Mouse (Mus musculus): Measurements from ENCODE around the gene Capn2. TPM values are rescaled to one million over a fixed set of nuclear protein-coding genes. Genes with fewer than 3 reads are reported as not detected.

The Capn2 gene
- polyA plus RNA-seq, 1 experiment = 2.4 TPM

DNA sequence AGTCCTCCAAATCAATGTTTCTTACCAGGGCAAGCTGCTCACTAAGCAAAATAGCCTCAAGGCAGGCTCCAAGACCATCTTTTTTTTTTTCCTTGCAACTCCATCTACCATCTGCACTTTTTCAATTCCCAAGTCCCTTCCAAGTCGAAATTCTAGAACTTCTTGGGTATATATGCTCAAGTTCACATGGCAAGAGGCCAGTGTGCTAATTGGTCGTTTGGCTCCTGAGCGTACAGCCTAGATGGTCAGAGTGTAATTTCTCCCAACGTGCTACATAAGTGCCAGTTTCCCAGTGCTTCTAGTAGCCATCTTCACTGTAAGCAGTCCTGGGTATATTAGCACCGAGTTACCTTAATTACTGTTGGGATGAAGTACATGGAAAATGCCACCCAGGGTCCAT, 5.6 kb upstream of the Capn2 start:
- Histone ChIP-seq H3K27me3 (ENCODE audit: control insufficient read depth, insufficient read depth, low read length) (no peaks in the 10 kb centered on the region), H3K4me3 (ENCODE audit: control insufficient read depth, low read depth, low read length) (no peak overlapping the region), H3K4me1 (ENCODE audit: control insufficient read depth, insufficient read depth, low read length) (peaks cover 2% of the 10 kb centered on the region), H3K27ac (ENCODE audit: control insufficient read depth, insufficient read depth, low read depth, low read length) (no peak overlapping the region), H3K36me3 (ENCODE audit: control insufficient read depth, insufficient read depth, low read length) (no peaks in the 10 kb centered on the region)
- TF ChIP-seq CTCF (IDR thresholded peaks at IDR 0.05; ENCODE audit: control insufficient read depth, insufficient read depth, insufficient replicate concordance, low read depth, low read length) (no peak), POLR2A (IDR thresholded peaks at IDR 0.05; ENCODE audit: control insufficient read depth, low read depth, low read length) (no peak)

GRCm38 (mm10) chr1:182520938-182521500, 3.6 kb upstream of the Capn2 start:
- TF ChIP-seq POLR2A (IDR thresholded peaks at IDR 0.05; ENCODE audit: control insufficient read depth, low read depth, low read length) = no peak
- TF ChIP-seq CTCF (IDR thresholded peaks at IDR 0.05; ENCODE audit: control insufficient read depth, insufficient read depth, insufficient replicate concordance, low read depth, low read length) = no peak
- Histone ChIP-seq H3K4me1 (ENCODE audit: control insufficient read depth, insufficient read depth, low read length) (peaks cover 2% of the 10 kb centered on the region), H3K27me3 (ENCODE audit: control insufficient read depth, insufficient read depth, low read length) (peaks cover 4% of the 10 kb centered on the region; the same call in 1 of the 2 replicates), H3K36me3 (ENCODE audit: control insufficient read depth, insufficient read depth, low read length) (no peaks in the 10 kb centered on the region), H3K4me3 (ENCODE audit: control insufficient read depth, low read depth, low read length) (no peak overlapping the region), H3K27ac (ENCODE audit: control insufficient read depth, insufficient read depth, low read depth, low read length) (no peak overlapping the region)

- Histone ChIP-seq H3K4me3 (ENCODE audit: control insufficient read depth, low read depth, low read length) (no peak overlapping the region), H3K4me1 (ENCODE audit: control insufficient read depth, insufficient read depth, low read length) (peaks cover 2% of the 10 kb centered on the region), H3K27ac (ENCODE audit: control insufficient read depth, insufficient read depth, low read depth, low read length) (no peak overlapping the region), H3K36me3 (ENCODE audit: control insufficient read depth, insufficient read depth, low read length) (no peaks in the 10 kb centered on the region), H3K27me3 (ENCODE audit: control insufficient read depth, insufficient read depth, low read length) (peaks cover 4% of the 10 kb centered on the region; the same call in 1 of the 2 replicates)
- no peak for TF ChIP-seq POLR2A (IDR thresholded peaks at IDR 0.05; ENCODE audit: control insufficient read depth, low read depth, low read length)
- TF ChIP-seq CTCF (IDR thresholded peaks at IDR 0.05; ENCODE audit: control insufficient read depth, insufficient read depth, insufficient replicate concordance, low read depth, low read length) = no peak
Observed at GRCm38 (mm10) chr1:182520091-182520937, 2.9 kb upstream of the Capn2 start.

DNA sequence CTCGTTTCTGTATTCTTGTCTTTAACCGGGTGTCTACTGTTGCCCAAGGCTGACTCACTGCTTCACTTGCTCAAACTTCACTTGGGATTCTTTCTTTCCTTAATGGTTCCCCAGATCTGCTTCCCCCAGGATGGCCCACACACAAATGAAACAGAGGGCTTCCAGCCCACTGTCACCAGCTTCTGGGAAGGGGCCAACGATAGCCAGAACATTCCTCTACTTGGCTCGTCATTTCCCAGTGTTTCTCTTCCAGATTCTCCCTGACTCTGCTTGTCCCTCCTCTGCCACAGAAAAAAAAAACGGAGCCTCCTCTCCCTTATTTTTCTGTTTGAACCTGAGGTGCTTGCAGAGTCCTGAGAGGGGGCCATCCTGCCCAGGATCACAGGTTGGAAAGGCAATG, 1.9 kb upstream of the Capn2 start:
- no peak overlapping the region for H3K27ac ChIP-seq (ENCODE audit: control insufficient read depth, insufficient read depth, low read depth, low read length)
- no peaks in the 10 kb centered on the region for H3K36me3 ChIP-seq (ENCODE audit: control insufficient read depth, insufficient read depth, low read length)
- no peak for TF ChIP-seq CTCF (IDR thresholded peaks at IDR 0.05; ENCODE audit: control insufficient read depth, insufficient read depth, insufficient replicate concordance, low read depth, low read length)
- no peak for TF ChIP-seq POLR2A (IDR thresholded peaks at IDR 0.05; ENCODE audit: control insufficient read depth, low read depth, low read length)
- no peak overlapping the region for H3K4me3 ChIP-seq (ENCODE audit: control insufficient read depth, low read depth, low read length)
- H3K27me3 ChIP-seq (ENCODE audit: control insufficient read depth, insufficient read depth, low read length) = peaks cover 4% of the 10 kb centered on the region; the same call in 1 of the 2 replicates
- peaks cover 2% of the 10 kb centered on the region for H3K4me1 ChIP-seq (ENCODE audit: control insufficient read depth, insufficient read depth, low read length)

DNA sequence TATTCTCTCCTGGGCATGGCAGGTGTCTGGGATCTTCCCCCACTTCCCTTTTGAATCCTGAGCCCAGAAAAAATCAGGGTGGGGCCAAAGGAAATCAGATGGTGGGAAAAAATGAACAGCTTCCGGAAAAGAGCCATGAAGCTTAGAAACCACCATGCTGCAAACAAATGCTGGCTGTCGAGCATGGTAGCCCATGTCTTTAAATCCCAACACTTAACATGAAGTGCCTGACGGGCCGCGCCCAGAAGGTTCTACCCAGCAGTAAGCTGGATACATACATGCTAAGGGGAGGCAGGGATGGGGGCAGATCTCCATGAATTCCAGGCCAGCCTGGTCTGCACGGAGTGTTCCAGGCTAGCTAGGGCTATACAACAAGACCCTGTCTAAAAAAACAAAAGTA, 1.4 kb upstream of the Capn2 start:
- Histone ChIP-seq H3K4me1 (ENCODE audit: control insufficient read depth, insufficient read depth, low read length) (peaks cover 2% of the 10 kb centered on the region), H3K27ac (ENCODE audit: control insufficient read depth, insufficient read depth, low read depth, low read length) (no peak overlapping the region), H3K27me3 (ENCODE audit: control insufficient read depth, insufficient read depth, low read length) (peaks cover 4% of the 10 kb centered on the region; the same call in 1 of the 2 replicates), H3K4me3 (ENCODE audit: control insufficient read depth, low read depth, low read length) (no peak overlapping the region), H3K36me3 (ENCODE audit: control insufficient read depth, insufficient read depth, low read length) (no peaks in the 10 kb centered on the region)
- no peak for TF ChIP-seq POLR2A (IDR thresholded peaks at IDR 0.05; ENCODE audit: control insufficient read depth, low read depth, low read length)
- TF ChIP-seq CTCF (IDR thresholded peaks at IDR 0.05; ENCODE audit: control insufficient read depth, insufficient read depth, insufficient replicate concordance, low read depth, low read length) = no peak

GRCm38 (mm10) chr1:182518143-182518680, 804 bp upstream of the Capn2 start:
- H3K36me3 ChIP-seq (ENCODE audit: control insufficient read depth, insufficient read depth, low read length) = no peaks in the 10 kb centered on the region
- TF ChIP-seq CTCF (IDR thresholded peaks at IDR 0.05; ENCODE audit: control insufficient read depth, insufficient read depth, insufficient replicate concordance, low read depth, low read length) (no peak), POLR2A (IDR thresholded peaks at IDR 0.05; ENCODE audit: control insufficient read depth, low read depth, low read length) (no peak)
- peaks cover 4% of the 10 kb centered on the region; the same call in 1 of the 2 replicates for H3K27me3 ChIP-seq (ENCODE audit: control insufficient read depth, insufficient read depth, low read length)
- no peak overlapping the region for H3K4me3 ChIP-seq (ENCODE audit: control insufficient read depth, low read depth, low read length)
- peaks cover 2% of the 10 kb centered on the region for H3K4me1 ChIP-seq (ENCODE audit: control insufficient read depth, insufficient read depth, low read length)
- H3K27ac ChIP-seq (ENCODE audit: control insufficient read depth, insufficient read depth, low read depth, low read length) = no peak overlapping the region

DNA sequence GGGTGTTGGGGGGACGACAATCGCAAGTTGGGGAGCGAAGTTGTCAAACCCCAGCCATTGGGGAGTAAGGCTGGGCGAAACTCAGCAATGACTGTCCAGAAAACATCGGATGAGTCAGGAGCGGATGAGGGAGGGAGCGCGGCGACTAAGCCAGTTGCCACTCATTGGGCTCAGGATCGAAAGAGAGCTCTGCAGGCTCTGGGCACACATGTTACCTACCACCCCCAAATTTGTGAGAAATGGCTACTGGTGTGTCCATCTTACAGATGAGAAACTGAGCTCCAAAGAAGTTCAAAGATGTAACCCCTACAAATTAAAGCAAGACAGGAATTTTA, 236 bp upstream of the Capn2 start:
- Histone ChIP-seq H3K27me3 (ENCODE audit: control insufficient read depth, insufficient read depth, low read length) (peaks cover 4% of the 10 kb centered on the region; the same call in 1 of the 2 replicates), H3K4me3 (ENCODE audit: control insufficient read depth, low read depth, low read length) (peak overlapping the region; percentile 51), H3K27ac (ENCODE audit: control insufficient read depth, insufficient read depth, low read depth, low read length) (no peak overlapping the region), H3K36me3 (ENCODE audit: control insufficient read depth, insufficient read depth, low read length) (no peaks in the 10 kb centered on the region), H3K4me1 (ENCODE audit: control insufficient read depth, insufficient read depth, low read length) (peaks cover 2% of the 10 kb centered on the region)
- TF ChIP-seq CTCF (IDR thresholded peaks at IDR 0.05; ENCODE audit: control insufficient read depth, insufficient read depth, insufficient replicate concordance, low read depth, low read length) (no peak), POLR2A (IDR thresholded peaks at IDR 0.05; ENCODE audit: control insufficient read depth, low read depth, low read length) (no peak)
